In the genomic region with DNA sequence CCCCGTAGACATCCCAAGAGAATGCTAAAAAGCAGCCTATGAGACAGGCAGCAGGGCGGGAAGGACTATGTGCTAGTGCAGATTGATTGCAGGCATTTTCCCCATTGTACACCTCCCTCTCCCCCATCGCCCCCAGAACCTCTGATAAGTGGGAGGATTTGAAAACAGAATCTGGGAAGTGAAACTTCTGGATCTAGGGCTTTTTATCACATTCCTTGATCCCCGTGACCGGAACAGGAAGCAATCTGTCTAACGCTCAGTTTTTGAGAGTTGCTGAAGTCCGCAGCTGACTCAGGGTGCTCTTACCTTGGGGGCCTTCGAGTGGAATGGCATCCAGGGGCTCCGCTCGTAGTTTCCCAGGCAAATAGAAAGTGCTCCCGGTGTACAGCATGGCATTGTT, we compare ENCODE assay signal across 19 mouse cellular contexts. TPM values are rescaled to one million over a fixed set of nuclear protein-coding genes. Genes with fewer than 3 reads are reported as not detected.
"Had no signal": no experiment of that assay in that cellular context is flagged by ENCODE, and none has a peak within 500 bp of the region (broad histone marks: within the 10 kb centered on the region; RNA-seq: fewer than 3 reads in every experiment).

No protein-coding gene starts in this region.

- H3K4me1 ChIP-seq: midbrain, embryonic 13.5 days; midbrain, embryonic 15.5 days; neural tube, embryonic 12.5 days; stomach, embryonic 15.5 days had no signal

- H3K4me3 ChIP-seq: lung, embryonic 15.5 days; megakaryocyte, embryonic 14.5 days; midbrain, embryonic 13.5 days; midbrain, embryonic 15.5 days; neural tube, embryonic 12.5 days; stomach, embryonic 15.5 days had no signal

- H3K9ac ChIP-seq: lung, embryonic 15.5 days; midbrain, embryonic 13.5 days; midbrain, embryonic 15.5 days; neural tube, embryonic 12.5 days; stomach, embryonic 15.5 days had no signal

- H3K4me2 ChIP-seq: lung, embryonic 15.5 days; midbrain, embryonic 11.5 days; midbrain, embryonic 13.5 days; midbrain, embryonic 15.5 days; neural tube, embryonic 12.5 days; stomach, embryonic 15.5 days had no signal

- H3K36me3 ChIP-seq: lung, embryonic 15.5 days; midbrain, embryonic 13.5 days; midbrain, embryonic 15.5 days; neural tube, embryonic 12.5 days; stomach, embryonic 15.5 days had no signal

- H3K27me3 ChIP-seq: lung, embryonic 15.5 days; midbrain, embryonic 13.5 days; midbrain, embryonic 15.5 days; neural tube, embryonic 12.5 days; stomach, embryonic 15.5 days had no signal

- DNase-seq: lung, adult 2 months; lung, postnatal 14 days; lung, postnatal 36 days; right cerebral cortex, postnatal 14 days; thymus, adult 2 months; thymus, postnatal 25 days; thymus, postnatal 4 days had no signal

- H3K9me3 ChIP-seq: lung, embryonic 15.5 days; megakaryocyte, embryonic 14.5 days; midbrain, embryonic 13.5 days; midbrain, embryonic 15.5 days; neural tube, embryonic 12.5 days; stomach, embryonic 15.5 days had no signal

- H3K27ac ChIP-seq: lung, embryonic 15.5 days; macrophage; midbrain, embryonic 13.5 days; midbrain, embryonic 15.5 days; neural tube, embryonic 12.5 days; stomach, embryonic 15.5 days; stomach, postnatal 0 days had no signal

- ATAC-seq: lung, postnatal 0 days; midbrain, embryonic 13.5 days; midbrain, embryonic 15.5 days had no signal

RNA-seq across cellular contexts. Expression of gene Ptprb, which starts 10.8 kb away (rescaled TPM):
- total RNA-seq: megakaryocyte progenitor cell, adult 5-6 weeks; monocyte, adult 5-6 weeks had no signal
- polyA plus RNA-seq: macrophage had no signal
